Mouse (Mus musculus) bone marrow, adult 2 months (tissue): ENCODE measurements around the gene Nqo1.

Experiments
- CTCF ChIP-seq: fragments of 200-500 bp; IDR thresholded peaks from 2 replicates; pipeline ENCODE4 v1.5.1; 2011; ENCODE audit warnings: low read length, control low read depth; ENCODE audit not compliant: control insufficient read depth, insufficient read depth
- POLR2A ChIP-seq: fragments of 200-500 bp; IDR thresholded peaks from 2 replicates; pipeline ENCODE4 v1.6.1; 2011; ENCODE audit warnings: low read depth, mild to moderate bottlenecking, control low read depth, low read length, borderline replicate concordance; ENCODE audit not compliant: control insufficient read depth

GRCm38 (mm10) chr8:107396106-107396670, 6.8 kb downstream of the Nqo1 start:
- TF ChIP-seq CTCF (no peak), POLR2A (no peak)
